Mouse (Mus musculus): ENCODE results near the gene Pcdh11x. TPM values are rescaled to one million over a fixed set of nuclear protein-coding genes. Genes with fewer than 3 reads are reported as not detected.
"Not testable (repeated sequence)": the region's sequence is repeated elsewhere in the genome, so short reads cannot be mapped to it uniquely, and the experiment has no call there.

Gene Pcdh11x
- polyA plus RNA-seq, 1 experiment from 2014 or later, result 2.0 TPM

- H3K27me3 ChIP-seq (ENCODE audit: control insufficient read depth, insufficient read depth, low read depth, low read length); H3K9me3 ChIP-seq (ENCODE audit: control insufficient read depth, low read length); H3K27ac ChIP-seq (ENCODE audit: low read length); H3K4me3 ChIP-seq (ENCODE audit: low read length); H3K36me3 ChIP-seq (ENCODE audit: control insufficient read depth, insufficient read depth, low read length); H3K4me2 ChIP-seq (ENCODE audit: low read depth, low read length); H3K4me1 ChIP-seq (replicated peaks; ENCODE audit: control insufficient read depth, insufficient read depth, low read length); H3K9ac ChIP-seq (ENCODE audit: low read length); ATAC-seq (ENCODE audit: low read depth): not testable (repeated sequence)
- 84% methylated on average over 6 of the region's 10 CpGs for WGBS
Measured at GRCm38 (mm10) chrX:120312995-120313394, 22.9 kb downstream of the Pcdh11x start, which contains the start of gene H2afb3. TSS of gene H2afb3 (minus strand) at chrX:120313095.

GRCm38 (mm10) chrX:120466225-120466624 is 176.2 kb downstream of the Pcdh11x start:
- H3K27ac ChIP-seq (ENCODE audit: low read length), result no peak overlapping the region
- ATAC-seq (ENCODE audit: low read depth), result no peak
- H3K4me2 ChIP-seq (ENCODE audit: low read depth, low read length), result no peak overlapping the region
- H3K4me1 ChIP-seq (replicated peaks; ENCODE audit: control insufficient read depth, insufficient read depth, low read length), result no peaks in the 10 kb centered on the region
- H3K9ac ChIP-seq (ENCODE audit: low read length), result no peak overlapping the region
- no peaks in the 10 kb centered on the region for H3K9me3 ChIP-seq (ENCODE audit: control insufficient read depth, low read length)
- WGBS, result 65% methylated on average over 1 of the region's 1 CpGs
- H3K36me3 ChIP-seq (ENCODE audit: control insufficient read depth, insufficient read depth, low read length), result no peaks in the 10 kb centered on the region
- H3K27me3 ChIP-seq (ENCODE audit: control insufficient read depth, insufficient read depth, low read depth, low read length), result no peaks in the 10 kb centered on the region
- no peak overlapping the region for H3K4me3 ChIP-seq (ENCODE audit: low read length)

- Histone ChIP-seq H3K9me3 (ENCODE audit: control insufficient read depth, low read length) (no peaks in the 10 kb centered on the region), H3K4me2 (ENCODE audit: low read depth, low read length) (no peak overlapping the region), H3K4me1 (replicated peaks; ENCODE audit: control insufficient read depth, insufficient read depth, low read length) (no peaks in the 10 kb centered on the region), H3K27me3 (ENCODE audit: control insufficient read depth, insufficient read depth, low read depth, low read length) (no peaks in the 10 kb centered on the region), H3K36me3 (ENCODE audit: control insufficient read depth, insufficient read depth, low read length) (no peaks in the 10 kb centered on the region), H3K4me3 (ENCODE audit: low read length) (no peak overlapping the region), H3K27ac (ENCODE audit: low read length) (no peak overlapping the region), H3K9ac (ENCODE audit: low read length) (no peak overlapping the region)
- ATAC-seq (ENCODE audit: low read depth), result peak; percentile 28; the same call in 1 of the 2 replicates
Measured at GRCm38 (mm10) chrX:120486428-120486827, 196.4 kb downstream of the Pcdh11x start.

GRCm38 (mm10) chrX:120524986-120525385 is 234.9 kb downstream of the Pcdh11x start:
- H3K27me3 ChIP-seq (ENCODE audit: control insufficient read depth, insufficient read depth, low read depth, low read length), result no peaks in the 10 kb centered on the region
- 79% methylated on average over 3 of the region's 3 CpGs for WGBS
- no peak overlapping the region for H3K9ac ChIP-seq (ENCODE audit: low read length)
- no peaks in the 10 kb centered on the region for H3K9me3 ChIP-seq (ENCODE audit: control insufficient read depth, low read length)
- no peak overlapping the region for H3K27ac ChIP-seq (ENCODE audit: low read length)
- H3K4me1 ChIP-seq (replicated peaks; ENCODE audit: control insufficient read depth, insufficient read depth, low read length), result no peaks in the 10 kb centered on the region
- no peak overlapping the region for H3K4me3 ChIP-seq (ENCODE audit: low read length)
- no peak for ATAC-seq (ENCODE audit: low read depth)
- no peaks in the 10 kb centered on the region for H3K36me3 ChIP-seq (ENCODE audit: control insufficient read depth, insufficient read depth, low read length)
- H3K4me2 ChIP-seq (ENCODE audit: low read depth, low read length), result no peak overlapping the region

GRCm38 (mm10) chrX:120599309-120599708 is 309.2 kb downstream of the Pcdh11x start:
- no peaks in the 10 kb centered on the region for H3K36me3 ChIP-seq (ENCODE audit: control insufficient read depth, insufficient read depth, low read length)
- no peaks in the 10 kb centered on the region for H3K4me1 ChIP-seq (replicated peaks; ENCODE audit: control insufficient read depth, insufficient read depth, low read length)
- no peak overlapping the region for H3K4me2 ChIP-seq (ENCODE audit: low read depth, low read length)
- H3K4me3 ChIP-seq (ENCODE audit: low read length), result no peak overlapping the region
- H3K9ac ChIP-seq (ENCODE audit: low read length), result no peak overlapping the region
- no peak overlapping the region for H3K27ac ChIP-seq (ENCODE audit: low read length)
- no peaks in the 10 kb centered on the region for H3K27me3 ChIP-seq (ENCODE audit: control insufficient read depth, insufficient read depth, low read depth, low read length)
- WGBS, result 84% methylated on average over 1 of the region's 1 CpGs
- no peak for ATAC-seq (ENCODE audit: low read depth)
- H3K9me3 ChIP-seq (ENCODE audit: control insufficient read depth, low read length), result no peaks in the 10 kb centered on the region

GRCm38 (mm10) chrX:120618460-120618859 is 328.4 kb downstream of the Pcdh11x start:
- Histone ChIP-seq H3K4me2 (ENCODE audit: low read depth, low read length) (no peak overlapping the region), H3K9me3 (ENCODE audit: control insufficient read depth, low read length) (no peaks in the 10 kb centered on the region), H3K9ac (ENCODE audit: low read length) (no peak overlapping the region), H3K36me3 (ENCODE audit: control insufficient read depth, insufficient read depth, low read length) (no peaks in the 10 kb centered on the region), H3K4me3 (ENCODE audit: low read length) (no peak overlapping the region), H3K4me1 (replicated peaks; ENCODE audit: control insufficient read depth, insufficient read depth, low read length) (no peaks in the 10 kb centered on the region), H3K27me3 (ENCODE audit: control insufficient read depth, insufficient read depth, low read depth, low read length) (no peaks in the 10 kb centered on the region), H3K27ac (ENCODE audit: low read length) (no peak overlapping the region)
- 39% methylated on average over 4 of the region's 4 CpGs for WGBS
- ATAC-seq (ENCODE audit: low read depth), result no peak

GRCm38 (mm10) chrX:120670236-120670635 is 380.2 kb downstream of the Pcdh11x start:
- H3K4me1 ChIP-seq (replicated peaks; ENCODE audit: control insufficient read depth, insufficient read depth, low read length); H3K4me2 ChIP-seq (ENCODE audit: low read depth, low read length); H3K27ac ChIP-seq (ENCODE audit: low read length); H3K36me3 ChIP-seq (ENCODE audit: control insufficient read depth, insufficient read depth, low read length); ATAC-seq (ENCODE audit: low read depth); H3K9ac ChIP-seq (ENCODE audit: low read length); H3K27me3 ChIP-seq (ENCODE audit: control insufficient read depth, insufficient read depth, low read depth, low read length); H3K4me3 ChIP-seq (ENCODE audit: low read length); H3K9me3 ChIP-seq (ENCODE audit: control insufficient read depth, low read length): not testable (repeated sequence)
- WGBS, result 100% methylated on average over 1 of the region's 1 CpGs

GRCm38 (mm10) chrX:120734144-120734543 is 444.1 kb downstream of the Pcdh11x start:
- Histone ChIP-seq H3K4me2 (ENCODE audit: low read depth, low read length) (no peak overlapping the region), H3K9me3 (ENCODE audit: control insufficient read depth, low read length) (no peaks in the 10 kb centered on the region), H3K27me3 (ENCODE audit: control insufficient read depth, insufficient read depth, low read depth, low read length) (no peaks in the 10 kb centered on the region), H3K9ac (ENCODE audit: low read length) (no peak overlapping the region), H3K27ac (ENCODE audit: low read length) (no peak overlapping the region), H3K4me3 (ENCODE audit: low read length) (no peak overlapping the region), H3K36me3 (ENCODE audit: control insufficient read depth, insufficient read depth, low read length) (no peaks in the 10 kb centered on the region), H3K4me1 (replicated peaks; ENCODE audit: control insufficient read depth, insufficient read depth, low read length) (no peaks in the 10 kb centered on the region)
- no peak for ATAC-seq (ENCODE audit: low read depth)

- 27% methylated on average over 1 of the region's 1 CpGs for WGBS
- Histone ChIP-seq H3K27ac (ENCODE audit: low read length) (no peak overlapping the region), H3K9ac (ENCODE audit: low read length) (no peak overlapping the region), H3K36me3 (ENCODE audit: control insufficient read depth, insufficient read depth, low read length) (no peaks in the 10 kb centered on the region), H3K4me3 (ENCODE audit: low read length) (no peak overlapping the region), H3K4me1 (replicated peaks; ENCODE audit: control insufficient read depth, insufficient read depth, low read length) (no peaks in the 10 kb centered on the region), H3K4me2 (ENCODE audit: low read depth, low read length) (no peak overlapping the region), H3K27me3 (ENCODE audit: control insufficient read depth, insufficient read depth, low read depth, low read length) (no peaks in the 10 kb centered on the region), H3K9me3 (ENCODE audit: control insufficient read depth, low read length) (no peaks in the 10 kb centered on the region)
- no peak for ATAC-seq (ENCODE audit: low read depth)
Measured at GRCm38 (mm10) chrX:120735792-120736191, 445.7 kb downstream of the Pcdh11x start.

GRCm38 (mm10) chrX:120944556-120944955 is 654.5 kb downstream of the Pcdh11x start:
- Histone ChIP-seq H3K27me3 (ENCODE audit: control insufficient read depth, insufficient read depth, low read depth, low read length) (no peaks in the 10 kb centered on the region), H3K4me3 (ENCODE audit: low read length) (no peak overlapping the region), H3K27ac (ENCODE audit: low read length) (no peak overlapping the region), H3K36me3 (ENCODE audit: control insufficient read depth, insufficient read depth, low read length) (no peaks in the 10 kb centered on the region), H3K9me3 (ENCODE audit: control insufficient read depth, low read length) (no peaks in the 10 kb centered on the region), H3K4me2 (ENCODE audit: low read depth, low read length) (no peak overlapping the region), H3K9ac (ENCODE audit: low read length) (no peak overlapping the region), H3K4me1 (replicated peaks; ENCODE audit: control insufficient read depth, insufficient read depth, low read length) (no peaks in the 10 kb centered on the region)
- 80% methylated on average over 3 of the region's 3 CpGs for WGBS
- no peak for ATAC-seq (ENCODE audit: low read depth)
